Mouse (Mus musculus) layer of hippocampus, adult 18-20 months (tissue): ENCODE results near the gene Ctdspl2. TPM values are rescaled to one million over a fixed set of nuclear protein-coding genes. Genes with fewer than 3 reads are reported as not detected.
"Not testable (repeated sequence)": the region's sequence is repeated elsewhere in the genome, so short reads cannot be mapped to it uniquely, and the experiment has no call there.

ENCODE experiments used
- DNase-seq, 2 experiments: peaks; one replicate each; pipeline ENCODE4 v3.0.0; 2022; ENCODE audit warnings: low spot score in 2 of 2
- long read RNA-seq: library from polyadenylated mRNA; stranded (forward); transcript quantifications from one replicate; pipeline ENCODE4 v2.0.0, GENCODE M21; 2021
- total RNA-seq, 2 experiments: library from RNA; stranded (reverse); gene quantifications; 2 replicates each; pipeline ENCODE4 v1.2.3; 2021

Gene Ctdspl2
- total RNA-seq, result 10 to 100 TPM; 32.8 to 36.3 TPM
- long read RNA-seq, full-length matches to known transcripts, result 19 of 27 reads
- long read RNA-seq, partial matches to known transcripts, result 2 of 27 reads
- long read RNA-seq, other reads (novel, unspliced or antisense), result 6 of 27 reads

GRCm38 (mm10) chr2:121955765-121956223, at the start of gene Ctdspl2, which contains the start of gene Mageb3:
Gene Ctdspl2 (plus strand): TSS chr2:121956001.
Gene Mageb3 (minus strand): TSS chr2:121956092.
- DNase-seq, result peak; percentile 93 to 95

GRCm38 (mm10) chr2:121909975-121910374, 45.8 kb upstream of the Ctdspl2 start:
- no peak for DNase-seq

DNA sequence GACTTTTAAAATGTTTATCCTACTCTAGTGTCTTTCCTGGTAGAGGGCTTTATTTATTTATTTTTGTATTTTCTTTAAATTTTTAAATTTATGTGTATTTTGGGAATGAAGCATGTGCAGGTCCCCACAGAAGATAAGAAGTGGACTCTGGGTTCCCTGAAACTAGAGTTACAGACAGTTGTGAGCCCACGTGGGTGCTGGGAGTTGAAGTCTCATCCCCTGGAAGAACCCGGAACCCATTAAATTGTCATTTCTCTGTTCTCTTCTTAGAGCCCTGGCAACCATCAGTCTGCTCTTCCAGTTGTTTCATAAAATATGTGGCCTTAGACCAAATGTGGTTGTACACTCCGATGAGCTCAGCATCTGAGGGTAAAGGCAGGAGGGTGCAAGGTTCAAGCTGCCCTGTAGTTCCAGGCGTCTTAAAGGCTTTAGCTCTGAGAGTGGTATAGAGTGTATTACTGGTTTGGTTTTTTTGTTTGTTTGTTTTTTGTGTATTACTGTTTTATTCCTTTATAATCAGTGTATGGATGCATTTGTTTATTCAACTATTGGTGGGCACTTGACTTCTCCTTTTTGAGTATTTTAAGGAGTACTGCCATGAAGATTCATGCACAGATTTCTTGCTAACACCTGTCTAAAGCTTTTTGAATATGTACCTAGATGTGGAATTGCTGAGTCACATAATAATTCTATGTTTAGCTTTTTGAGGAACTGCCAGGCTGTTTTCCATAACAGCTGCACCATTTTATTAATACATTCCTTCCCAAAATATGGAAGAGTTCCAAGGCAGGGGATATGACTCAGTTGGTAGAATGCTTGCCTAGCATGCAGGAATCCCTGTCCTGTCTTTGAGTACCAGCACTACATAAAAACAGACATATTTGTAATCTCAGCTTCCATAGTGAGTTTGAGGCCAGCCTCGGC, 39.5 kb upstream of the Ctdspl2 start:
- peak; percentile 3 to 37 for DNase-seq

- not testable (repeated sequence) for DNase-seq
These were observed 18.2 kb upstream of the Ctdspl2 start for GRCm38 (mm10) chr2:121937624-121938023.

GRCm38 (mm10) chr2:121943364-121943763, 12.4 kb upstream of the Ctdspl2 start:
- DNase-seq, result no peak

DNA sequence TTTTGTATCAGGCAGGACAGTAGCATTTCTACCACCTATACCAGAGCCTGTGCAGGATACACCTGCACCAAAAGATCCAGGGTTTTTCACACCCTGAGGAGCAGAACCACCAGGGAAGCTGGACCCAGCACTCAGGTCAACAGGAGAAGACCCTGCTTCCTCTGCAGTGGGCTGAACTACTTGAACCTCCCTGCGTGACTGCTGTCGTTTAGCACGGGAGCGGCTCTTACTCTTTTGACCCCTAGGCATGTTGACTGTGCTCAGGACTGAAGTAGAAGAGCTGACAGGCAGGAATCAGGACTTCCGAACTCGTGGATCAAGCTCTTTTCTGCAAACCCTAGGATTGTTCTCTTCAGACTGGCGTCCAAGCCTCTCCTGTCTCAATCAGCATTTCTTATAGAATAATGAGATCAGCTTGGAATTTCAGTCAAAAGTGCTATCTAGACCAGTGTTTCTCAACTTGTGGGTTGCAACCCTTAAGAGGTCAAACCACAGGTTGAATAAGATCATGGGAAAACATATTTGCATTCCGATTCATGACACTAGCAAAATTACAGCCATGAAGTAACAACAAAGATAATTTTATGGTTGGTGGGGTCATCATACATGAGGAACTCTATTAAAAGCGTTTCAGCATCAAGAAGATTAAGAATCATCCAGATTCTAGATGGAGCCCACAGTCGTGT, 687 bp upstream of the Ctdspl2 start:
- no peak for DNase-seq

DNA sequence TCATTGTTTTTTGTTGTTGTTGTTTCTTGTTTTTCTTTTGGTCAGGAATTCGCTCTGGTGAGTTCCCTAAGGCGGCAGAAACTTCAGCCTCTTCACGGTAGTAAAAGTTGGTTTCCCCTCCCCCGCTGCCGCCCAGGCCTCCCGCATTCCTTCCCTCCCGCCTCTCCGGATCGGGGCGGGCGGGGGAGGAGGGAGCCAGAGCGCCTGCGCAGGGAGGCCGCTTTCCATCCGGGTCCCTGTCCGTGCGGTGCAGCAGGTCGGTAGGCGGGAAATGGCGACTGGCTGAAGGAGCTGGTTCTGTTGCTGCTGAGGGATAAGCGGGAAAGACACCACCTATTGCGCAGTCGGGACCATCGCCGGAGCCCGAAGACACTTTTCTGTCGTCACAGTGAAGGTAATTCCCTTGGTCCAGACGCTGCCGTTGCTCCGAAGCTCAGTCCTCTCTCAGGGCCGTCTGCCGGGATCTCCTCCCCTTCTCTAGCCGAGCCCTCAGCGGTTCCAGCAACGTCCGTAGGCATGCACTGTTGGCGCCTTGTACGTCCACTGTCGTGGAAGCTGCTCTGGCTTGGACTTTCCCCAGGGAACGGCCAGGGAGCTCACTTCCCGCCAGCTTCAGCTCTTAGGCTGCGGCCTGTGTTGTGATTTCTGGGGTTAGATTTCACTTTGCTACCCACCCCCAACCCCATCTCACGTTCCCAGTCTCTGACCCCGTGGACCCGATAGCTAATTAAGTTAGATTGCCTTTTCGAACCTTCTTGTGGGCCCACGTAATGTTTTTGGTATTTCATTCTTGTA, 620 bp downstream of the Ctdspl2 start:
- peak; percentile 93 to 96 for DNase-seq

DNA sequence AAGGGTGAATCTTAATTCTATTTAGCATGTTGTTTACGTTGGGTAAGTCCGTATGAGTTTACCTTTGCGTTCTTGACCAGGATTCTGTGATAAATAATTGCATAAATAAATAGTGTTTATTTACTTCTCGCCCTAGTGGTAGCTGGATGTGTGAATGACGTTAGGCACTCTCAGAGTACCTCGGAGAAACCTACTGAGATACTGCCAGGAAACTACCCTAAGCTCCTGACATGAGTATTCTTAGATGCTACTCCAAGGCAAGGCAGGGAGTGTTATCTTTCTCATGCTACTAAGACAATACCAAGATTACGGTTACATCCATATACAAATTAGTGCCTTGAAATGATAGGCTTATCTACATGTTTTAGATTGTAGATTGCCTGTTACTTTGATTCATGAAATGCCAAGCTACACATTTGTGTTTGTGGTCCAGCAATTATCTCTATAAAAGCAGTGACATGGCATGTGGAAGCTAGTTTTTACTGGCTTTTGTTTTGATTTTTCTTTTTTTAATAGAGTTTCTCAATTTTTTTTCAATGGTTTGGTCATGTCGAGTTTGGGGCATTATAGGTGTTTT, 1.5 kb downstream of the Ctdspl2 start:
- DNase-seq, result no peak

DNA sequence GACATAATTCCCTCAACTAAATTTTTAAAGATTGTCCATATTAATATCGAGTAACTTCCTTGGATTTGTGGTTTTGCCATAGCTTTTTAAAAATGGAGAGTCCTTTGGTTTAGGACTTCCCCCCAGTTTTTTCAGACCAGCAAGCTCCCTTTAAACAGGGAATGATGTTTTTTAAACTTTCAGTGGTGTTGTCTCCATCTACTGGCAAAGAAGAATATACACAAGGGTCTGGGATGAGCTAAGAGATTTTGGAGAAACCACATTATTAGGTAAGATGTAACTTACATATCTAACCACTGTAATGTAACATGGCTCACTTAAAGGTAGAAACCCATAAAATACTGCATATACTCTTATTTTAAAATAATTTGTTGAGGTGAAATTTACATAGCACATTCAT, 39.9 kb downstream of the Ctdspl2 start:
- DNase-seq, result no peak

DNA sequence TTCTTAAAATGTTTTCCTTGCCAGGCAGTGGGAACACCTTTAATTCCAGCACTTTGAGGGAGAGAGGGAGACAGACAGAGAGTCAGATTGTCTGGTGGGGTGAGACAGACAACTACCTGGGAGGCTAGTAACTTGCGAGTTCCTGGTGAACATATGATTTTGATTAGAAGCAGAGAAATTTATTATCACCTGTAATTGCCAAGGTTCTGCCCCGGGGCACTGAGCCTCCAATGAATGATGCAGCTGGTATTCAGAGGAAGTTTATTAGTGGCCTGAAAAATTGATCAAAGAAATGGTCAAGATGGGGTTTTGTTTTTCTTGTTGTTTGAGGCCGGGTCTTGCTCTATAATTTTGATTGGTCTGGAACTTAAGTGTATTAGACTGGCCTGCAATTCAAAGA, 53.0 kb downstream of the Ctdspl2 start:
- DNase-seq, result no peak

DNA sequence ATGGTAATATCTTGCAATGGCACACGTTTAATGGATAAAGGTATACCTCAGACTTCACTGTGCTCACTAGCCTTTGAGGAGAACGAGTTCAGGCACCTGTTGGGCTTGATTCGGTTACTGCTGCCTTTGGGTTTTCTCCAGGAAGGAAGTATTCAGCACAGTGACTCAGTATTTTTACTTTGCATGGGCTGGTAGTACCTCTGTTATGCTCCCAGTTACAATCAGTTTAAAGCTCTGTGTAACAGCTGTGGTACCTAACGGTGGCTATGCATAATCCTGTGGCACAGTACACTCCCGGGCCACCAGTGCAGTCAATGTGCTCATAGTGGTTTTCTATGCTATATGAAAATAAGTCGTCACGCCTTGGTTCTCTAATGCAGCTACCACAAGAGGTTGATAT, 55.6 kb downstream of the Ctdspl2 start:
- no peak for DNase-seq

DNA sequence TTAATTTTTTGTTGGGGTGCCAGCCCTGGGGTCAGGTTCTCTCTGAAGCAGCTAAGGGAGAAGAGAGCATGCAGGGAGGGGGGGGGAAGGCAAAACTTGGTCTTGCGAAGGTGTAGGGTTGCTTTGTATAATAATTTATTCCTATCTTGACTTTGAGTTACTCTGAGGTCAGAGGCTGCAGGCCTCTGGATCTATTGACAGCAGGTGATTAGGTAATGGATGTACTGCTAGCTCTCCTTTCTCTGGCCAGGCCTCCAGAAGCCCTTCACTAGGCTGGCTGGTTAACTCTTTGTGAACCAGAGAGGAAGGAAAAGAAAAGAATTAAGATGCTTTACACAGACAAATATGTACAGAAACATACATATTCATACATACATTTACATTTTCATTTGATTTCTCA, 62.9 kb downstream of the Ctdspl2 start:
- no peak for DNase-seq

GRCm38 (mm10) chr2:122022284-122022683, 66.5 kb downstream of the Ctdspl2 start:
- DNase-seq, result no peak

DNA sequence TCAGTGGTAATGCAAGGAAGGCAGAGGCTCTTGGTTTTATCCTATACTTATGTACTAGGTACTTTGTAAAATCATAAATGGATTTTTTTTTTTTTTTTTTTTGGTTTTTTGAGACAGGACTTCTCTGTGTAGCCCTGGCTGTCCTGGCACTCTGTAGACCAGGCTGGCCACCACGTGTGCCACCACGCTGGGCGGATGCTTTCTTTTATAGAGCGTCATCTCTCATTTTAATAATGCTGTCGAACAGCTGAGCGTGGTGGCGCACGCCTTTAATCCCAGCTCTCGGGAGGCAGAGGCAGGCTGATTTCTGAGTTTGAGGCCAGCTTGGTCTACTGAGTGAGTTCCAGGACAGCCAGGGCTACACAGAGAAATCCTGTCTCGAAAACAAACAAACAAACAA, 71.3 kb downstream of the Ctdspl2 start:
- not testable (repeated sequence) for DNase-seq

GRCm38 (mm10) chr2:122027862-122028755, 72.3 kb downstream of the Ctdspl2 start, which contains the start of gene Eif3j1:
Gene Eif3j1 (plus strand): TSS chr2:122028546.
- DNase-seq, result peak; percentile 77 to 89

DNA sequence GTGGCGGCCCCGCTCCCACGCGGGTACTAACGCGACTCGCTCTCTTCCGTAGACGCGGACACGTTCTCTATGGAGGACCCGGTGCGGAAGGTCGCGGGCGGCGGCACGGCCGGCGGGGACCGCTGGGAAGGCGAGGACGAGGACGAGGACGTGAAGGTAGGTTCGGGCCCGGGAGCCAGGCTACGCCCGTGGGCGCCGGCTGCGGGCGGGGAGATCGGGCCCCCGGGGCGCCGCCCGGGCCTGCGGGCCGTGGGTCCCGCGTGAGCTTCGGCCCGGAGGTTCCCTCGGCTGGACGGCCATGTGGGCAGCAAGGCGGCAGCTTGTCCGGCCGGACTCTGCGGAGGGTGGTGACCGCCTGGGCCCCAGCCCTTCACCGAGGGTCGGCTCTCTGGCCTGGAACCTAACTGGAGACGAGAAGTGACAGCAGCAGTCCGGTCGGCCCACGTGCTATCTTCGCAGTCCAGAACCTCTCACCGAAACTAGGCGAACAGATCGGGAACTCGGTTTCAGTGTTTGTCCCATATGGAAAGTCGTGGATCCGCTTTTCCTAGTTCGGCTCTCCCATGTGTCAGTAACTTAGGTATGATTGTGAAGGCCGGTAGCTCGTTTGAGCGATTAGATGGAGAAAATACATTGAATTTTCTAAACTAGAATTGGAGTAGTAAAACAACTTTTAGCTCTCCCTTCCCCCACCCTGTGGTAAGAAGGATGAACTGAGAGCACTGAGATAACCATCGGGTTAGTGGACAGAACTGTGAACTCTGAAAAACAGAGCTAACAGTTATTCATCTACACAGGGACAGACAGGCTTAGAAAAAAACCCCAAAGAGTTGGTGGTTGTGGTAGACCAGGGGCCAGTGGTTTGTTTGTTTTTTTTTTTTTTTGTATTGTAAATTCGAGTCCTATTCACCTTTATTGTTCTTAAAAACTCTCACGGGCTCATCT, 73.2 kb downstream of the Ctdspl2 start:
- DNase-seq, result peak; percentile 32 to 36

DNA sequence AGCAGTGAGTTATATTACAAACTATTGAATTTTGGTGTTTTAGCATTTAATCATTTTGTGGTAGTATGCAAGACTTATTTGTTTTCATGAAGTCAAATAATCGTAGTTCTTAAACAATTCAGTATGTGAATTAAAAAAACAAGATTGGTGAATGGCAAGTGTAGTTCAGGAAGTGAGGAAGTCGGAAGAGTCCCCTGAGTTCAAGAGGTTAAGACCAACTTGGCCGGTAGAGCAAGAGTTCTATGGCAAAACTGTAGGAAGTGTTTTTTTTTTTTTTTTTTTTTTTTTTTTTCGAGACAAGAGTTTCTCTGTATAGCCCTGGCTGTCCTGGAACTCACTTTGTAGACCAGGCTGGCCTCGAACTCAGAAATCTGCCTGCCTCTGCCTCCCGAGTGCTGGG, 76.2 kb downstream of the Ctdspl2 start:
- no peak for DNase-seq

- DNase-seq, result no peak
These were observed 80.3 kb downstream of the Ctdspl2 start for GRCm38 (mm10) chr2:122036064-122036463.
